Mouse (Mus musculus): ENCODE data around the gene Rilp. TPM values are rescaled to one million over a fixed set of nuclear protein-coding genes. Genes with fewer than 3 reads are reported as not detected.

The Rilp gene
- polyA plus RNA-seq (2014; fragmentation: Nextera tagmentation; extraction: Ambion mirVana) = 0.18 and 0.27 TPM in 2 replicates

- no peaks in the 10 kb centered on the region for H3K9me3 ChIP-seq (replicated peaks; ENCODE audit: control insufficient read depth, low read length)
- H3K4me3 ChIP-seq (ENCODE audit: low read depth, low read length) = peak within 1 kb of the TSS; percentile 44
- H3K36me3 ChIP-seq (replicated peaks; ENCODE audit: control insufficient read depth, insufficient read depth, low read depth, low read length) = peaks cover 14% of the 10 kb centered on the region
- H3K9ac ChIP-seq (replicated peaks; ENCODE audit: low read length) = peak within 1 kb of the TSS; percentile 61
- peaks cover 7% of the 10 kb centered on the region for H3K4me1 ChIP-seq (ENCODE audit: control insufficient read depth, insufficient read depth, low read length)
- WGBS = 4% methylated on average over 43 of the region's 43 CpGs
- peak within 1 kb of the TSS; percentile 28; the same call in 1 of the 2 replicates for H3K27ac ChIP-seq (replicated peaks; ENCODE audit: low read depth, low read length)
- peak within 1 kb of the TSS; percentile 95 for H3K4me2 ChIP-seq (ENCODE audit: low read depth, low read length)
- peak; percentile 78 for ATAC-seq (replicated peaks; ENCODE audit: insufficient number of reproducible peaks, low FRiP score, low TSS enrichment, low read depth)
- H3K27me3 ChIP-seq (ENCODE audit: control insufficient read depth, insufficient read depth, low read length) = no peaks in the 10 kb centered on the region
- peak; percentile 59 for DNase-seq (ENCODE audit: low spot score)
These were observed at the start of gene Rilp for GRCm38 (mm10) chr11:75509741-75510626. TSS of gene Rilp (plus strand) at chr11:75510094.

- Histone ChIP-seq H3K4me1 (ENCODE audit: control insufficient read depth, insufficient read depth, low read length) (peaks cover 6% of the 10 kb centered on the region; the same call in 1 of the 2 replicates), H3K4me3 (ENCODE audit: low read depth, low read length) (peak overlapping the region; percentile 41), H3K4me2 (ENCODE audit: low read depth, low read length) (peak overlapping the region; percentile 72), H3K9me3 (replicated peaks; ENCODE audit: control insufficient read depth, low read length) (no peaks in the 10 kb centered on the region), H3K27me3 (ENCODE audit: control insufficient read depth, insufficient read depth, low read length) (no peaks in the 10 kb centered on the region), H3K27ac (replicated peaks; ENCODE audit: low read depth, low read length) (peak overlapping the region; percentile 78), H3K36me3 (replicated peaks; ENCODE audit: control insufficient read depth, insufficient read depth, low read depth, low read length) (no peaks in the 10 kb centered on the region), H3K9ac (replicated peaks; ENCODE audit: low read length) (peak overlapping the region; percentile 59)
- WGBS = 2% methylated on average over 19 of the region's 19 CpGs
- no peak for ATAC-seq (replicated peaks; ENCODE audit: insufficient number of reproducible peaks, low FRiP score, low TSS enrichment, low read depth)
- peak; percentile 93 for DNase-seq (ENCODE audit: low spot score)
These were observed 49.6 kb upstream of the Rilp start for GRCm38 (mm10) chr11:75460103-75460843.

- H3K4me3 ChIP-seq (ENCODE audit: low read depth, low read length) = peak within 1 kb of the TSS; percentile 63
- H3K9me3 ChIP-seq (replicated peaks; ENCODE audit: control insufficient read depth, low read length) = no peaks in the 10 kb centered on the region
- DNase-seq (ENCODE audit: low spot score) = peak; percentile 100
- peak within 1 kb of the TSS; percentile 95 for H3K4me2 ChIP-seq (ENCODE audit: low read depth, low read length)
- under 1% methylated on average over 46 of the region's 46 CpGs for WGBS
- ATAC-seq (replicated peaks; ENCODE audit: insufficient number of reproducible peaks, low FRiP score, low TSS enrichment, low read depth) = peak; percentile 93
- no peaks in the 10 kb centered on the region for H3K36me3 ChIP-seq (replicated peaks; ENCODE audit: control insufficient read depth, insufficient read depth, low read depth, low read length)
- H3K27ac ChIP-seq (replicated peaks; ENCODE audit: low read depth, low read length) = peak within 1 kb of the TSS; percentile 78
- no peaks in the 10 kb centered on the region for H3K27me3 ChIP-seq (ENCODE audit: control insufficient read depth, insufficient read depth, low read length)
- peak within 1 kb of the TSS; percentile 59 for H3K9ac ChIP-seq (replicated peaks; ENCODE audit: low read length)
- peaks cover 6% of the 10 kb centered on the region; the same call in 1 of the 2 replicates for H3K4me1 ChIP-seq (ENCODE audit: control insufficient read depth, insufficient read depth, low read length)
These were observed 48.8 kb upstream of the Rilp start, which contains the start of gene Tlcd2 for GRCm38 (mm10) chr11:75460844-75461742. TSS of gene Tlcd2 (plus strand) at chr11:75461715.

- DNase-seq (ENCODE audit: low spot score) (no peak), ATAC-seq (replicated peaks; ENCODE audit: insufficient number of reproducible peaks, low FRiP score, low TSS enrichment, low read depth) (peak; percentile 46)
- Histone ChIP-seq H3K27ac (replicated peaks; ENCODE audit: low read depth, low read length) (0 out of 2 replicates have a peak overlapping the region, but pooled peaks have one; percentile 44), H3K4me1 (ENCODE audit: control insufficient read depth, insufficient read depth, low read length) (peaks cover 6% of the 10 kb centered on the region; the same call in 1 of the 2 replicates), H3K9ac (replicated peaks; ENCODE audit: low read length) (peak overlapping the region; percentile 58), H3K4me2 (ENCODE audit: low read depth, low read length) (peak overlapping the region; percentile 95), H3K4me3 (ENCODE audit: low read depth, low read length) (peak overlapping the region; percentile 63), H3K9me3 (replicated peaks; ENCODE audit: control insufficient read depth, low read length) (no peaks in the 10 kb centered on the region), H3K27me3 (ENCODE audit: control insufficient read depth, insufficient read depth, low read length) (no peaks in the 10 kb centered on the region), H3K36me3 (replicated peaks; ENCODE audit: control insufficient read depth, insufficient read depth, low read depth, low read length) (no peaks in the 10 kb centered on the region)
- whole genome bisulfite sequencing = under 1% methylated on average over 30 of the region's 30 CpGs
These were observed 48.1 kb upstream of the Rilp start for GRCm38 (mm10) chr11:75461743-75462252.

- Histone ChIP-seq H3K9ac (replicated peaks; ENCODE audit: low read length) (peak overlapping the region; percentile 58), H3K9me3 (replicated peaks; ENCODE audit: control insufficient read depth, low read length) (no peaks in the 10 kb centered on the region), H3K36me3 (replicated peaks; ENCODE audit: control insufficient read depth, insufficient read depth, low read depth, low read length) (no peaks in the 10 kb centered on the region), H3K27me3 (ENCODE audit: control insufficient read depth, insufficient read depth, low read length) (no peaks in the 10 kb centered on the region), H3K4me3 (ENCODE audit: low read depth, low read length) (peak overlapping the region; percentile 63), H3K27ac (replicated peaks; ENCODE audit: low read depth, low read length) (peak overlapping the region; percentile 44; the same call in 1 of the 2 replicates), H3K4me1 (ENCODE audit: control insufficient read depth, insufficient read depth, low read length) (peaks cover 6% of the 10 kb centered on the region; the same call in 1 of the 2 replicates), H3K4me2 (ENCODE audit: low read depth, low read length) (peak overlapping the region; percentile 95)
- ATAC-seq (replicated peaks; ENCODE audit: insufficient number of reproducible peaks, low FRiP score, low TSS enrichment, low read depth) = no peak
- DNase-seq (ENCODE audit: low spot score) = peak; percentile 12
- 4% methylated on average over 16 of the region's 16 CpGs for WGBS
These were observed 47.6 kb upstream of the Rilp start for GRCm38 (mm10) chr11:75462253-75462783.

GRCm38 (mm10) chr11:75462865-75463336 is 47.0 kb upstream of the Rilp start:
- Histone ChIP-seq H3K4me3 (ENCODE audit: low read depth, low read length) (peak overlapping the region; percentile 63; the same call in 1 of the 2 replicates), H3K4me1 (ENCODE audit: control insufficient read depth, insufficient read depth, low read length) (peaks cover 6% of the 10 kb centered on the region; the same call in 1 of the 2 replicates), H3K9me3 (replicated peaks; ENCODE audit: control insufficient read depth, low read length) (no peaks in the 10 kb centered on the region), H3K27ac (replicated peaks; ENCODE audit: low read depth, low read length) (peak overlapping the region; percentile 44; the same call in 1 of the 2 replicates), H3K9ac (replicated peaks; ENCODE audit: low read length) (no peak overlapping the region; the same call in 1 of the 2 replicates), H3K36me3 (replicated peaks; ENCODE audit: control insufficient read depth, insufficient read depth, low read depth, low read length) (no peaks in the 10 kb centered on the region), H3K27me3 (ENCODE audit: control insufficient read depth, insufficient read depth, low read length) (no peaks in the 10 kb centered on the region), H3K4me2 (ENCODE audit: low read depth, low read length) (peak overlapping the region; percentile 95)
- ATAC-seq (replicated peaks; ENCODE audit: insufficient number of reproducible peaks, low FRiP score, low TSS enrichment, low read depth) (no peak), DNase-seq (ENCODE audit: low spot score) (peak; percentile 95)
- WGBS = 2% methylated on average over 9 of the region's 9 CpGs

- Histone ChIP-seq H3K36me3 (replicated peaks; ENCODE audit: control insufficient read depth, insufficient read depth, low read depth, low read length) (no peaks in the 10 kb centered on the region), H3K4me2 (ENCODE audit: low read depth, low read length) (no peak overlapping the region), H3K9ac (replicated peaks; ENCODE audit: low read length) (no peak overlapping the region), H3K9me3 (replicated peaks; ENCODE audit: control insufficient read depth, low read length) (no peaks in the 10 kb centered on the region), H3K4me3 (ENCODE audit: low read depth, low read length) (no peak overlapping the region), H3K4me1 (ENCODE audit: control insufficient read depth, insufficient read depth, low read length) (peaks cover 6% of the 10 kb centered on the region; the same call in 1 of the 2 replicates), H3K27me3 (ENCODE audit: control insufficient read depth, insufficient read depth, low read length) (no peaks in the 10 kb centered on the region), H3K27ac (replicated peaks; ENCODE audit: low read depth, low read length) (no peak overlapping the region)
- DNase-seq (ENCODE audit: low spot score) = no peak
- WGBS = 59% methylated on average over 4 of the region's 4 CpGs
- no peak for ATAC-seq (replicated peaks; ENCODE audit: insufficient number of reproducible peaks, low FRiP score, low TSS enrichment, low read depth)
These were observed 46.3 kb upstream of the Rilp start for GRCm38 (mm10) chr11:75463624-75464023.
